Mouse (Mus musculus): ENCODE results near the gene Glis3.

The Glis3 gene

DNA sequence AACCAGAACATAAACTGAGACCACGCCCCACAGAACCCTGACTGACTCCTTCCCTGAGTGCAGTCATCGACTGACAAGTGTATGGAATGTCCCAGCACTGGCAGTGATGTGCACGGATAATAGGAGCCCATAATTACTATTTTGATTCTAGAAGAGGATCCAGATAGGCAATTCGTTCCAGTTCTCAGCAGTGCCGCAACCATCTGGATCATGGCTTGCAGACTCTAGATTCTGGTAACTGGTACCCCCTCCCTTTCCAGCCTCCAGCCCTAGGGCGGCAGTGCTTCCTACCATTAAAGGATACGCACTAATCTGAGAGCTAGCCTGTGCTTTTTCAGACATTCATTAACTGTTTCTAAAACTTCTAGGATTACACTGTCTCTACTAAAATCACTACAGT is 24.7 kb downstream of the Glis3 start:
- no peak for DNase-seq (ENCODE audit: low spot score in 2 of 2)

DNA sequence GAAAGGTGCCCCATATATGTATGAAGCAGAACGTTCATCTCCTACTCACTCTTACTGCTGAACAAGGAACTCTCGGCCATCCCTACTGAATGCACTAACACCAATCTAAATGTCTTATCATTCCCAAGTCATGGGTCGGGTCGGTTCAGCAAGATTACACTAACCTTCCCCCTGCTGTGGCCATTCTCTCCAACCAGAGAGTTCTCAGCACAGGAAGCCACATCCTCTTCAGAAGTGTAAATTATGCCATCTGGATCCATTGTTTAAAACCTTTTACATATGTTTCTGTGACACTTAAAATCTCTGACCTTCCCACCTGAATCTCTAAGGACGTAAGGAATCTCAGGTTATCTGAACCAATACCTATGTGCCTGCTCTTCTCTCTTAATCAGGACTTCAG is 29.0 kb downstream of the Glis3 start:
- no peak for DNase-seq (ENCODE audit: low spot score in 2 of 2)

DNA sequence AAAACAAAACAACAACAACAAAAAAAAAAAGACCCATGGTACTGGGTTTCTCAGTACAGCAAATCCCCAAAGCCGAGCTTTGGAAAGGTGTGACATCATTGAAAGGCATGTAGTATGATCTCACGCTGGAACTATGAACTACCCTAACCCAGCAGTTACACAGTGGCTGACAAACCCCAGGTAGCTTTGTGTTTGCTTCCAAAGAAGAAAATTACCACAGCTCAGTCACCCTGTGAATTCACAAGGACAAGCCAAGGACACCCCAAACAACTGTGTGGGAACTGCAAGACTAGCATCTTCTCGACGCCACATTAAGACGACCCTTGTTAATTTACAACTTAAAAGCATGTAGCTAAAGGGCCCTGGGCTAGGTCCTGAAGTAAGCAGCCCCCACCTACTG is 30.4 kb downstream of the Glis3 start:
- DNase-seq (ENCODE audit: low spot score in 2 of 2): no peak

DNA sequence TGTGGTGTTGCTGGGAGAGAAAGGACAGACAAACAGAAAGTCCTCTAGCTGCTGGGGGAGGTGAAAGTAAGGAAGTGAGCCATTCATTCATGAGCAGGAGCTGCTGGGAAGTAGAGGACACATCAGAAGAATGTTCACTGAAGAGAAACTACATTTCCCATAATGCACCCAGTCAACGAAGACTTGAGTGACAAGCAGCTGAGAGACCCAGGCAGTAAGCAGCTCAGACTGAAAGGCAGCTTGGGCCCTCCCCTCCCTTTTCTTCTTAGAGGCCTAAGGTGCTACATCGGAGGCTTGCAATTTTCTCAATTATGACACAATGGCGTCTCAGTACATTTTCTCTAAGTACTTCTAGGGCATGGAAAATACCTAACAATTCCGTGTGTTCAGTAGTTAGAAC is 31.0 kb downstream of the Glis3 start:
- no peak for DNase-seq (ENCODE audit: low spot score in 2 of 2)

DNA sequence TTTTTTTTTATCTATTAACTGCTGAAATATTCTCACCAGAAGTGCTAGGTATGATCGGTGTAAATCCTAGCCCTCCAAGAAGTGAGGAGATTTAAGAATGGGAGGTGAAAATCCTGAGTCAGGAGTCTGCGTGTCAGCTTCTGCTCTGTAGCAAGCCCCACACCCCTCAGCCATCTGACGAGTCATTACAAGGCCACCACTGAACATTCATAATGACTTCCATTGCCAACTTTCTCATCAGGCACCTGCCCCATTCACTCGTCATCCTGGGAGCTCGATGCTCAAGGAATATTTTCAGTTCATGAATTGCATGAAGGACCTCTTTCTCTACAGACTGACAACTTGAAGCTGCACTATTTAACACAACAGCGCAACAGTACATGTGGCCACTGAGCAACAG is 32.5 kb downstream of the Glis3 start:
- no peak for DNase-seq (ENCODE audit: low spot score in 2 of 2)

DNA sequence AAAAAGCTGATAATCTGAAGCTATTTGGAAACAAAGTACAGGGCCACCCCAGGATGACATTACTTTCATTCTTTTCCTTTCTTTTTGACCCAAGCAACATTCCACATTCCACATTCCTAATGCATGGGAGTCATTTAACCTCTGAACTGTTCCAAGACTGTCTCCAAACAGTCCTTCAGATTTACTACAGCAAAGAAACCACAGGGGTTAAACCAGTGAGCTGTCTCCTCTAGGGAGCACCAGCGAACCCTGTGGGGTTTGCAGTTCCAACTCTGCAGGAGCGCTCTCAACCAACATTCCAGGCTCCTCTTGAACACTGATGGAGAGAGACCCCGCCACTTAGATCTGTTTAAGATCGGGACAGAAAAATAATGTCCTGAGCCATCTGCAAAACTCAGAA is 33.6 kb downstream of the Glis3 start:
- DNase-seq (ENCODE audit: low spot score in 2 of 2): no peak

DNA sequence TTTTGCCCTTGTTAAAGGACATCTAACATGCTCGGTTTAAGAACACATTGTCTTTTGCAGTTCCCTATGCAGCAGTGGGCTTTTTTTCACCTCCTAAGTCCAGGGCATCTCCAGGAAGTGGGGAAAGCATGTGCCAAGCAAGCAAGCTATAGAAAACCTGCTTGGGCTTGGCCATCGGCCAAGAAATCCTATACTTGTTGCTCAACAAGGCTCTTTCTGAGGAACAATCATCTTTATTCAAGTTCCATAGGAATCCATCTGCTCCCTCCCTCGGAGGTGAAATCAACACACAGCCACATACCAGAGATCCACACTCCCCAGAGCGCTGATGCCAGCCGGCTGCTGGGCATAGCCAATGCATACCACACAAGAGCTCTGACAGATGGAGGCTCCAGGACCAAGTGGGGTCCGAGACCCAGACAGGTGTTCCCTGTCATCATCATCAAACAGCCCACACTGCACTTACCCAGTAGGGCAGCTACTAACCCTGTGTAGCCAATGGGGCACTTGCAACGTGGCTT is 39.0 kb downstream of the Glis3 start:
- DNase-seq (ENCODE audit: low spot score in 2 of 2): no peak

DNA sequence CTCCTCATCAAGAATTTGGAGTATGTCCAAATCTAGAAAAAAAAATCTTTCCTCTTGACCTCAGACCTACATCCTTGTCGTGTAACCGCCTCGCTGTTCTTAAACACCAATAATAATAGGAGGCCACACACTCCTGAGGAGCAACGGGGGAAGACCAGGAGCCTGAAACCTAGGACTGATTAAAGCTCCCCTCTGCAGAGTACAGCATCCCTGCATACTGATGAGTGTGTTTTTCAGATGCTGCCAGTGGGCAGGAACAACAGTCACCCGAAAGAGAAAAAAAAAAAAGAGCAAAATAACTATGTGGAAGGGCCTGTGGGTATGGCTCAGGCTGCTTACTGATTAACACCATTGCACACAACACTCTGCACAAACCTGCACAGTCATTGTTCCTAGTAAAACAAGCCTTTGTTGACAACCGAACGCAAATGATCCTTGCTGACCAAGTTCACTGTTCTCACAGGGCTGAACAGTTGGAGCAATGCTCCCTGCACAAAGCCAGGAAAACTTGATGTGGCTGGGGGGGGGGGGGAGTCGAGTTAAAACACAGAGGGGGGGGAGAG is 43.8 kb downstream of the Glis3 start:
- DNase-seq (ENCODE audit: low spot score in 2 of 2): no peak

DNA sequence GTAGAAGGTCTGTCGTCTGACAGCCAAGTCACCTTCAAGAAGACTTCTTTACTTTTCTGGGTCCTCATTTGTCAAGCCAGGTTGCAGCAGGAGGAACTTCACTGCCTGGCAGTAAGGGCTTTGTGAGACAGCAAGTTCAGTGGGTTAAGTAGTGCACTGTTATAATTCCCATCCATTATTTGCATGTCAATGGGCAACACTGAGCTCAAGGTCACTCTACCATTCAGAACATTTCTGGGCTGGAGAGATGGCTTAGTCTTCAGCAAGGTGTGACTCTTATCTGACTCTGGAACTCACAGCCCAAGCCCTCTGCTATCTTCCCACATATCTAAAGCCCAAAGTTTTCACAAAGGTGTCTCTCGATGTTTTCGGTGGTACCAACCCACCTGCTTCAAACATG is 44.9 kb downstream of the Glis3 start:
- no peak for DNase-seq (ENCODE audit: low spot score in 2 of 2)

DNA sequence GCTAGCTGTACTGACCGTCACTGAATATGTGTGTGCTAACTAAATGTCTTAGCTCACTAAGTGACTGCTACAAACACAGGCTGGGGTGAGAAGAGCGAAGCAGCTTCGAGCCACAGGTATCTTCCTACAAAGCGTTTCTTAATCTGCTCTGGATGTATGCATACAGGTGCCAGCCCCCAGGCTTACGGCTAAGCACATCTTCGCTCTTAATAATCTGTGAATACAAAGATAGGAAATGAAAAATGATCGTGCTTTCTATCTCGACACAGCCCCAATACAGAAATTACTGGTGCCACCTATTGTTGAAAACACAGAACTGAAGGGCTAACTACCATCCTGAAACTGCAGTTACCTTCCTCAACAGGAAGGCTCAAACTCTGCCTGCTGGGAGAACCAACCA is 51.5 kb downstream of the Glis3 start:
- DNase-seq (ENCODE audit: low spot score in 2 of 2): no peak

DNA sequence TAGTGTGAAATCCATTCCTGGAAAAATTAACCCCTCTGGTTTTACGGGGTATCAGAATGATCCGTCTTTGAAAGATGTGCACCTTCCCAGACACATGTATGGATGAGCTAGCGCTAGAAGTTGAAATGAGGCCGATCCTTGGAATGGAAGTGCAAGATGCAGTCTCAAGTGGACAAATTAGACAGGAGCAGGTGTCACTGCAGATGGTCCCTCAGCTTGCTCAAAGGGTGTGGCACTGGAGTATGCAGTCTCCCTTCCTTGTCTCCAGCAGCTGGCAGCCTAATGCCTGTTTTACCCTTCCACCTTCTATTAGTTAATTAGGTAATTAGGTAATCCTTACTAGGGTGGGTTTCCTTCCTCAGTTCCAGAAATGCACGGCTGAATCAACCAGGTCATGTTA is 53.7 kb downstream of the Glis3 start:
- no peak for DNase-seq (ENCODE audit: low spot score in 2 of 2)

DNA sequence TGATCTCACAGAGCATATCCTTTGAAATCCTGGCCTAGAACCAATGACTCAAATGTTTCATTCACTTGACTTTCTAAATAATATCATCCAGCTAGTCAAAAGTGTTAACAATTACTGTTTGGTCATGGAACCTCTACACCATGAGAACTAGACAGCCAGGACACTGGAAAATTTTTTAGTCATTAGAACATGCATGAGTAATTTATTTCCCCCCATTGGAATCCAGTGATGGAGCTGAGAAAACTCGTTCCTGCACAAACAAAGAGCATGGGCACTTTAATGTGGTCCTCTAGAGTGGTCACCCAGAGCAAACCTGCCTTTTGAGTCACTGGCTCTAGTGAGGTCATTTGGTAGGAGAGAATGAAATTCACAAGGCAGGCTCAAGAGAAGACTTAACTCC is 55.3 kb downstream of the Glis3 start:
- DNase-seq (ENCODE audit: low spot score in 2 of 2): no peak

DNA sequence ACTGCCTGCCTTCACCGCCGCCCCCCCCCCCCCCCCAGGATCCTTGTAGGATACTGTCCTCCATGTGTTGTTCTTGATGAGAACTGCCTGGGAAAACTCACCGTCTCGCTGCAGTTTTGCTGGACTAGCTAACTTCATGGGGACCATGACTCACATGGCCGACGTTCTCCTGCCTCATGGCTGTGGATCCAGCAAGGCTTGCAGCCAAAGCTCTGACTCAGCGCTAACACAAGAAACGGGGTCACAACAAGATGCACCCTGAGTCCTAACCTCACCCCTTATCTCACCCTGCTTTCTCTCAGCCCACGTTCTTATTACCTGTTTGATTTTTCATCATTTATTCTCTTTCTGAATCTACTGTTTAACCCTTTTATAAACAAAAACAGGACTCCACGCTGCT is 56.2 kb downstream of the Glis3 start:
- no peak for DNase-seq (ENCODE audit: low spot score in 2 of 2)

DNA sequence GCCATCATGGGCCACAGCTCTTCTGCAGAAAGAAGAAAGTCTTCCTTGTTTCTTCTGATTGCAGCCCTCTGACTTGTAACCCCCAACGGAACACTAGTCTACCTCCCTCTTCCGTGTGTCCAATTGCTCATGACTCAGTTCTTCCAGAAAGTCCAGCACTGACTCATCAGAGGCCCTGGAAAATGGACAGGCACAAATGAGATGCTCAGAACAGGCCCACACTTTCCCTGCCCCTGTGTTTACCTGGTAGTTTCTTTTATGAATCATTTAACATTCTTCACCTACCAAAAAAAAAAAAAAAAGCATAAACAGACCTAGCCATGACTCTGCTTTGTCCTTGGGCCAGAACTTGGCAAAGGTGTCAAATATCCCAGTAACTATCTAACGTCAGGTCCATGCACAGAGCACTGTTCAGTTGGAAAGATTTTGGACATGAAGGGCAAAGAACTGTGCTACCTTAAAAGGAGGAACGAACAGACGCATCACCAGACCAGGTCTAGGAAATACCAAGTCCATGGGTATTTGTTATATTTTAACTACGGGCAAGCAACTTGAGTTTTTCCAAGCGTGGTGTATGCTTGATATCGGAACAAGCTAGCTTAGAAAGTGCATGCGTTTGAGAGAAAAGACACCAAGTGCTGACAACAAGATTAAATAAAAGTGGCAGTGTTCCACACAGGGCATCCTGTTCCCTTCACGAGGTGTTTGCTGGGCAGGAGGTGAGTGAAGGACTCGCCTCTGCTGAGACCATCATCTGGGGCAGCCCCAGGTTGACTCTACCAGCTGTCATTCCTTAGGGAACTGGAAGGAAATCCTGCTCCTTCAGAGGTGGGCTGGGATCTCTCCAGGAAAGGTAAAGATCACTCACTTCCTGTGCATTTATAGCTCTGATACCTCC is 58.0 kb downstream of the Glis3 start:
- no peak for DNase-seq (ENCODE audit: low spot score in 2 of 2)

DNA sequence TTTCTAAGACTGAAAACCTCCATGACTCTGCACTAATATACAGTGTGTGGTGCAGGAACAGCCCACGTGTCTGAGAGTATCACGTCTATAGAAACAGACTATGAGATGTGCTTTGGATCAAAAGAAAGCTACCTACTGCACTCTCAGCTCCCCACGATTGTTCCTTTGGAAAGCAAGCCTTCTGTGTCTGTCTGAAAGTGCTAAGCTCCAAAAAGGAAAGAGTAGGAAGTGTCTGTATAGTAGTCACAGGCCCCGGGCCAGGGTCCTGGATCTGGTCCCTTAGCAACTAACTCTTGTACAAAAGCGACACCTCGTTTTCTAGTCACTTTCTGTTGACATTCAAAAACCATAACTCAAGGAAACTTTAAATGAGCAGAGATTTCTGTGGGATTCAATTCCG is 62.1 kb downstream of the Glis3 start:
- DNase-seq (ENCODE audit: low spot score in 2 of 2): no peak

DNA sequence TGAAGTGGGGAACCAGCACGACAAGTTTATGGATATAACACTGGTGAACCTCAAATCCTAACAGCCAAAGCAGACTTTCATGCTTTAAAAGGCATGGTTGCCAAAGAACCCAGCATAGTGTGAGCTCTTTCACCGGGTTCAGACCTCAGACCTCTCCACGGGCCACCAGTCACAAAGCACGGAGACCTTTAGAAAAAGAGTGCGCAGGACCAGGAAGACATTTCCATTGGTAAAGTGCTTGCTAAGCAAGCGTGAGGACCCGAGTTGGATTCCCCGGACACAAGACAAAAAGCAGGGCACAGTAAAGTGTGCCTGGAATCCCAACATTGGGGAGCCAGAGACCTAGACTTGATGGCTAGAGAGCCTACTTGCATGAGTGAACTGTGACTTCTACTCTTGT is 62.7 kb downstream of the Glis3 start:
- DNase-seq (ENCODE audit: low spot score in 2 of 2): no peak

DNA sequence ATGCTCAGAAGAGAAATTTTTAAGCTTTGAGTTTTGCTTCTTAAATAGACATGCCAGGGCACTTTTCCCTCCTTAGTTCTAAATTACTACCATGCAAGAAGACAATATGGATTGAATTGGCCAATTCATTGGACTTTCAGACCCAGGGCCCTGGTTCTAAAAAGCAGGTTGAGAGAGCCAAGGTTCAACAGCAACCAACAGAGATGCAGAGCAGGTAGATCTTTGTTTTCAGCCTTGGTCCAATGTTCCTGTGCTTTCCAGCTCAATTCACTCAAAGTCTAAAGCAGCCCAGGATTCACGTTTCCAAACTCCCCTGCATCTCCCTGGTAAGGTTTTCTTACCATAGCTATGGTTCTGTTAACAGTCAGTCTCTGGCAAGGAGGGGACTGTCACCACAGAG is 63.4 kb downstream of the Glis3 start:
- no peak for DNase-seq (ENCODE audit: low spot score in 2 of 2)

DNA sequence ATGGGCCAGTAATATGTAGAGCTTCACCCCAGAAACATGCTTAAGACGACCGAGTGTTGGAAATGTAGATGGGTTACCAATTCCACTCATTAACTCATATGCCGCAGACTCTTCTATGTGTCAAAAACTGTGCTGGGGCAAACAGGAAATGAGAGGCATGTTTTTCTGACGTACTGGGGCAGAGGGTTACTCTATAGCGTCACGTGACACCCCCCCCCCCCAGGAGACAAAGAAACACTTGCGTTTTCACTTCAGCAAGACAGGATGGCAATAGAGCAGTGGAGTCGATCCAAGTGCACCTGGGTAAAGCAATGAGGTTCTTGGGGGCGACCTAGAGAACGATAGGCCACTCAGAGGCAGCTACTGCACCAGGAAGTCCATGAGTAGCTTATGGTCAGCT is 67.6 kb downstream of the Glis3 start:
- no peak for DNase-seq (ENCODE audit: low spot score in 2 of 2)

DNA sequence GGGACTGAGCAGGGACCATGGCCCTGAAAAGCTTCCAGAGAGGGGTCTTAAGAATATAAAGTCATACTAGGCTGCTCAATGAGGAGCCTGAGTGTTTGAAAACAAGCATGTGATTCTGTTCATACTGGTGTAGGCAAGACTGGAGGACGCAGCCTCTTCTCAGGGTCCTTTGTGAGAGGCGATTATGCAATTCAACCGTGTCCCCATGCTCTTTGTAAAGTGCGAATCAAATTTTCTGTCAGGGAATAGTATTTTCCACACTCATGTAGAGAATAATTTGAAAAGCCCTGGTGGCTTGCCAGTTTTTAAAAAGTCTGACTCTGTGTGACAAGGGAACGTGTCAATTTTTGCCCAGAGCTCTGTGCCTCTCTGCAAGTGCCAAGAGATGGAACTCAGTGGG is 71.1 kb downstream of the Glis3 start:
- no peak for DNase-seq (ENCODE audit: low spot score in 2 of 2)

DNA sequence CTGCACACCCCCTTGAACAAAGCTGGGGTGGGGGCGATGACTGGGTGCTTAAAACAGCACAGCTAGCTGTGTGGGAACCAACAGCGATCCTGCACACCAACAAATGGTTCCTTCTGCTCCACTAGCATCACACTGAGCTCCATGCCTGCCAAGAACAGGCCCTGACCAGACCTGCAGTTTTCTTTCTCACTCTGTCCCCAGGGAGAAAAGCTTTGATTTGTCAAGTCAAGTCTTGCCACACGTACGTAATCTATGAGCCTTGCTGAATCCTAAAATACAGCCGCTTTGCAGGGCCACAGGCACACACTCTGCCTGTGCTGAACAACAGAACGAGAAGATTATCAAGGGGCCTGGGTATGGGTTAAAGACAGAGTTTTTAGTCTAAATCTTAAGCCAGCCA is 71.6 kb downstream of the Glis3 start:
- DNase-seq (ENCODE audit: low spot score in 2 of 2): no peak

DNA sequence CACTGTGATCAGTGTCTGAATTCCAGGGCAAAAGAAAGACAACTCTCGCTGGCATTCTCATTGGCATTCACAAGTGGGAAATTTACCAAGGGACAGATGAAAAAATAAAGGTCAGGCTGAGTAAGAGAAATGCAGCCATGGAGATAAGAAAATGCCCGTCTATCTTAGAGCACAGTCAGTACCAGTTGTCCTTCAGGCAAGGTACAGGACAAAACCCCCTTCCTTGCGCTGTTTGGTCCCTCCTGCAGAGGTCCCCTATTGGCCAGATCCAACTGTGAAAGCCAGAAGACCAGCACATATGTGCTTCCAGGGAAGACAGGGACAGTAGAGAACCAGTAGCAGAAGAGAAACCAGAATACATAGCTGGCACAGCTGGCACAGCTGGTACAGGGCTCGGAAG is 79.0 kb downstream of the Glis3 start:
- no peak for DNase-seq (ENCODE audit: low spot score in 2 of 2)

DNA sequence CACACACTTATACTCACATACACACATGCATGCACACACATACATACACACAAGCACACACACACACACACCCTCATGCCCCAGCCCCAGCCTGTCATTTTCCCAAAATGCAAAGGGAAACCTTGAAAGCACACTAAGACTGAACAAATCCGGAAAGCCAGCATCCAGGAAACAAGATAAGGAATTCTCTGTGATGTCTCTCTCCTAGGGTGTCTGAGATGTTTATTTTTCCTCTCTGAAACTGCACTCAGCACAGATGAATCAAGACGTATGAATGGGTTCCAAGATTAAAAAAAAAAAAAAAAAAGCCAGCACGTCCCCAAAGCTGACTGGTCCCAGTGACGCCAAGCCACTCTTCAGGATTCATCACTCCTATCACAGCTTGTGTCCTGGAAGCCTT is 85.7 kb downstream of the Glis3 start:
- no peak for DNase-seq (ENCODE audit: low spot score in 2 of 2)

DNA sequence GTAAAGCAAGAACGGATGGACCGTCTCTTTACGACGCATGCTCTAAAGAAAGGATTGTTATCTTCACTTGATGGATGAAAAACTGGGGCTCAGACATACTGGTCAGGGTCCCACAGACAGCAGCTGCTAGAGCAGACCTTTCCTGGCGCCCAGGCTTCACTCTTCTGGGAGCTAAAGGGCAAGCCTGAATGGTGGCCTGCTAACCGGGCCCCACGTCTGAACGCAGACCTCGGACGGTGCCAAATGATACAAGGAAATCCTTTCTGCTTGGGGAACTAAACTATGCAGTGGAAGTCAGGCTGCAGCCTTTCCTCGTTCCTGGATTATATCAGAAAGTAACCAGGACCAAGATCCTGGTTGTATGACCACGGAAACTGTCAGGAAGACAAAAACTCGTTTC is 86.9 kb downstream of the Glis3 start:
- DNase-seq (ENCODE audit: low spot score in 2 of 2): no peak
